Mouse (Mus musculus): ENCODE results near the gene Lpp. TPM values are rescaled to one million over a fixed set of nuclear protein-coding genes. Genes with fewer than 3 reads are reported as not detected.

The Lpp gene
- total and polyA plus RNA-seq, 3 experiments: 0.64 to 1.2 (median 0.68) TPM

DNA sequence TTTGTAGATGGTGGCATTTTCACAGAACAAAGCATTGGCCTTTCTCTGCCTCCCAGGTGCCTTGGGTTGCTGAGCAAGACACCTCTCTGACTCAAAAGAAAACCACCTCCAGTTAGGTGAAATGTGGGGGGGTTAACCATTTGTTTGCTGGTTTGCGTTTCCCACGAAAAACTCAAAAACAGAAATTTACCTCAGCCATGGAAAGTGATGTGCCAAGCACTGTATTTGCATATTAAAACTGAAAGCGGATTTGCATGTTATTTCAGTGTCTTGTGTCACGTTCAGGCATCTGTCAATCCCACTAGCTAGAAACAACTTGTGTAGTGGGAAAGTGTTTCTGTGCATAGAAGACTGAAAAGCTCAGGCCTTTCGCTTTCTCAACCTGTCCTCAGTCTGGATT, 443.2 kb downstream of the Lpp start:
- Histone ChIP-seq H3K27ac (ENCODE audit: insufficient read depth, low read depth) (no peak overlapping the region), H3K4me3 (replicated peaks in 1 of 3; ENCODE audit: low read depth in 2 of 3, low read length in 2 of 3, poor library complexity in 1 of 3) (no peak overlapping the region), H3K4me2 (ENCODE audit: insufficient read depth, low read depth, poor library complexity, severe bottlenecking) (no peak overlapping the region; the same call in 1 of the 2 replicates), H3K36me3 (replicated peaks in 1 of 2; ENCODE audit: control insufficient read depth in 1 of 2, insufficient read depth in 1 of 2, low read length in 1 of 2) (no peaks in the 10 kb centered on the region), H3K27me3 (replicated peaks) (no peaks in the 10 kb centered on the region), H3K79me2 (replicated peaks; ENCODE audit: control insufficient read depth, extremely low read depth, insufficient read depth, poor library complexity, severe bottlenecking) (no peaks in the 10 kb centered on the region), H3K9ac (ENCODE audit: insufficient read depth, low read depth) (no peak overlapping the region), H3K4me1 (ENCODE audit: control insufficient read depth in 1 of 2, insufficient read depth in 2 of 2) (peaks cover 0 to 54% of the 10 kb centered on the region in 2 experiments; a peak in 2 of 4 replicates), H3K9me3 (replicated peaks; ENCODE audit: low read length) (no peaks in the 10 kb centered on the region)
- TF ChIP-seq RAD21 (IDR thresholded peaks at IDR 0.05; ENCODE audit: low read depth, low read length) (no peak), ELF1 (IDR thresholded peaks at IDR 0.05; ENCODE audit: low read depth, low read length) (no peak), SIN3A (IDR thresholded peaks at IDR 0.05; ENCODE audit: low read length) (no peak; the same call in 1 of the 2 replicates), ZC3H11A (IDR thresholded peaks at IDR 0.05; ENCODE audit: low read depth, low read length) (no peak), MAZ (IDR thresholded peaks at IDR 0.05; ENCODE audit: low read depth, low read length) (no peak), USF2 (conservative IDR thresholded peaks at IDR 0.05; ENCODE audit: low read depth, low read length) (no peak), CHD2 (IDR thresholded peaks at IDR 0.05; ENCODE audit: low read length) (no peak), BHLHE40 (IDR thresholded peaks at IDR 0.05; ENCODE audit: low read depth, low read length) (peak; percentile 97), CHD1 (IDR thresholded peaks at IDR 0.05; ENCODE audit: low read depth, low read length) (no peak), GABPA (IDR thresholded peaks at IDR 0.05; ENCODE audit: insufficient replicate concordance, low read depth, low read length) (no peak), IRF4 (IDR thresholded peaks at IDR 0.05; ENCODE audit: low read depth, low read length) (no peak; the same call in 1 of the 2 replicates), JUND (conservative IDR thresholded peaks at IDR 0.05; ENCODE audit: low read depth, low read length) (peak; percentile 75), TCF12 (IDR thresholded peaks at IDR 0.05; ENCODE audit: low read depth, low read length) (no peak), EP300 (IDR thresholded peaks at IDR 0.05; ENCODE audit: low read length) (peak; percentile 81), E2F4 (IDR thresholded peaks at IDR 0.05; ENCODE audit: insufficient replicate concordance, low read depth, low read length) (no peak), MAFK (IDR thresholded peaks at IDR 0.05; ENCODE audit: insufficient replicate concordance, low read length) (peak; percentile 66; the same call in 1 of the 2 replicates), JUN (IDR thresholded peaks at IDR 0.05; ENCODE audit: insufficient read depth, low read depth, low read length) (peak; percentile 45; the same call in 1 of the 2 replicates), MYC (IDR thresholded peaks at IDR 0.05; ENCODE audit: low read depth, low read length) (no peak), POLR2A (IDR thresholded peaks at IDR 0.05; ENCODE audit: low read depth, low read length) (no peak), MAX (IDR thresholded peaks at IDR 0.05; ENCODE audit: low read length) (no peak), RCOR1 (conservative IDR thresholded peaks at IDR 0.05; ENCODE audit: low read depth, low read length) (no peak; the same call in 1 of the 2 replicates), NELFE (IDR thresholded peaks at IDR 0.05; ENCODE audit: low read depth, low read length) (no peak), UBTF (IDR thresholded peaks at IDR 0.05; ENCODE audit: low read depth, low read length) (no peak), ETS1 (conservative IDR thresholded peaks at IDR 0.05; ENCODE audit: low read depth, low read length) (peak; percentile 94), HCFC1 (IDR thresholded peaks at IDR 0.05; ENCODE audit: low read depth, low read length) (no peak), NRF1 (IDR thresholded peaks at IDR 0.05; ENCODE audit: low read depth, low read length) (no peak), ZMIZ1 (IDR thresholded peaks at IDR 0.05; ENCODE audit: low read depth, low read length) (no peak), MEF2A (IDR thresholded peaks at IDR 0.05; ENCODE audit: borderline replicate concordance, low read depth, low read length) (peak; percentile 58; the same call in 1 of the 2 replicates), ZKSCAN1 (IDR thresholded peaks at IDR 0.05; ENCODE audit: borderline replicate concordance, low read depth, low read length) (no peak)
- in situ Hi-C loops (cut with MboI; ENCODE audit: low pct_ligation_motif_present, low pct_unique_long_range_greater_than_20kb, low sequenced_read_pairs) (no loop called here), dilution Hi-C loops (cut with MboI; ENCODE audit: extremely low pct_ligation_motif_present, extremely low pct_unique_long_range_greater_than_20kb, low sequenced_read_pairs) (no loop called here)
- DNase-seq (ENCODE audit: extremely low read depth): peak; percentile 63

All from CH12.LX (cell line).